Mouse (Mus musculus): ENCODE results near the gene Glrx3.

Glrx3 gene

GRCm38 (mm10) chr7:137472149-137472548 lies 34.7 kb downstream of the Glrx3 start:
- CTCF ChIA-PET, result no interaction called here

GRCm38 (mm10) chr7:137477950-137478620 lies 40.7 kb downstream of the Glrx3 start:
- CTCF ChIA-PET, result interaction anchor here (1.3 kb wide), 1 partner anchor 305 kb away, joined by 5 read pairs; no protein-coding TSS in a partner anchor

- CTCF ChIA-PET, result interaction anchor here (1.3 kb wide), 1 partner anchor 305 kb away, joined by 5 read pairs; no protein-coding TSS in a partner anchor
These were observed 41.2 kb downstream of the Glrx3 start for GRCm38 (mm10) chr7:137478621-137478982.

GRCm38 (mm10) chr7:137480839-137481238 lies 43.4 kb downstream of the Glrx3 start:
- CTCF ChIA-PET, result no interaction called here

GRCm38 (mm10) chr7:137483987-137484386 lies 46.6 kb downstream of the Glrx3 start:
- CTCF ChIA-PET, result no interaction called here

GRCm38 (mm10) chr7:137488391-137488790 lies 51.0 kb downstream of the Glrx3 start:
- CTCF ChIA-PET, result no interaction called here

GRCm38 (mm10) chr7:137490711-137491110 lies 53.3 kb downstream of the Glrx3 start:
- CTCF ChIA-PET, result no interaction called here

GRCm38 (mm10) chr7:137492307-137492973 lies 55.0 kb downstream of the Glrx3 start:
- CTCF ChIA-PET, result interaction anchor here (0.6 kb wide), 1 partner anchor 8 kb away, joined by 3 read pairs; no protein-coding TSS in a partner anchor

GRCm38 (mm10) chr7:137498736-137499135 lies 61.3 kb downstream of the Glrx3 start:
- CTCF ChIA-PET, result no interaction called here

- CTCF ChIA-PET, result no interaction called here
These were observed 80.2 kb downstream of the Glrx3 start for GRCm38 (mm10) chr7:137517588-137517987.

GRCm38 (mm10) chr7:137518028-137518576 lies 80.7 kb downstream of the Glrx3 start:
- CTCF ChIA-PET, result no interaction called here

Data from spleen, embryonic (tissue).